Mouse (Mus musculus) T-helper 17 cell (primary cell): ENCODE measurements around the gene Imp3.
"Not testable (repeated sequence)": the region's sequence is repeated elsewhere in the genome, so short reads cannot be mapped to it uniquely, and the experiment has no call there.

Experiments
- in situ Hi-C, 2 experiments: fragments of 300-600 bp; cut with MboI, MseI; formaldehyde crosslinking; loops; 1 replicate in 1 of 2; 2 replicates in 1 of 2; pipeline ENCODE4 v1.15.1; 2025; ENCODE audit warnings: high pct_unique_total_duplicates in 2 of 2

Imp3 gene

GRCm38 (mm10) chr9:56937223-56938160, at the start of gene Imp3:
Gene Imp3 (plus strand): TSS chr9:56937475.
- in situ Hi-C loops: loop anchor here in 1 of 2 experiments (5.0 kb wide), 1 partner anchor 115 kb away; no protein-coding TSS in a partner anchor

GRCm38 (mm10) chr9:56887581-56887980, 49.7 kb upstream of the Imp3 start:
- in situ Hi-C loops: no loop called here

- in situ Hi-C loops: no loop called here
These were observed 47.5 kb upstream of the Imp3 start for GRCm38 (mm10) chr9:56889817-56890216.

GRCm38 (mm10) chr9:56890522-56891250, 46.6 kb upstream of the Imp3 start:
- in situ Hi-C loops: no loop called here

- in situ Hi-C loops: no loop called here
These were observed 45.7 kb upstream of the Imp3 start for GRCm38 (mm10) chr9:56891517-56892011.

GRCm38 (mm10) chr9:56892111-56892510, 45.2 kb upstream of the Imp3 start:
- in situ Hi-C loops: no loop called here

GRCm38 (mm10) chr9:56893313-56893712, 44.0 kb upstream of the Imp3 start:
- in situ Hi-C loops: no loop called here

- in situ Hi-C loops: no loop called here
These were observed 43.3 kb upstream of the Imp3 start for GRCm38 (mm10) chr9:56894006-56894405.

GRCm38 (mm10) chr9:56896779-56897178, 40.5 kb upstream of the Imp3 start:
- in situ Hi-C loops: no loop called here

- in situ Hi-C loops: no loop called here
These were observed 37.9 kb upstream of the Imp3 start for GRCm38 (mm10) chr9:56899409-56899808.

- in situ Hi-C loops: no loop called here
These were observed 37.2 kb upstream of the Imp3 start for GRCm38 (mm10) chr9:56900060-56900459.

- in situ Hi-C loops: no loop called here
These were observed 36.7 kb upstream of the Imp3 start for GRCm38 (mm10) chr9:56900571-56900970.

- in situ Hi-C loops: no loop called here
These were observed 36.1 kb upstream of the Imp3 start for GRCm38 (mm10) chr9:56901187-56901586.

GRCm38 (mm10) chr9:56903662-56904061, 33.6 kb upstream of the Imp3 start:
- in situ Hi-C loops: no loop called here

GRCm38 (mm10) chr9:56907549-56907948, 29.7 kb upstream of the Imp3 start:
- in situ Hi-C loops: no loop called here

GRCm38 (mm10) chr9:56909991-56910390, 27.3 kb upstream of the Imp3 start:
- in situ Hi-C loops: not testable (repeated sequence)

GRCm38 (mm10) chr9:56911017-56911416, 26.3 kb upstream of the Imp3 start:
- in situ Hi-C loops: no loop called here

GRCm38 (mm10) chr9:56913991-56914390, 23.3 kb upstream of the Imp3 start:
- in situ Hi-C loops: no loop called here

- in situ Hi-C loops: no loop called here
These were observed 22.2 kb upstream of the Imp3 start for GRCm38 (mm10) chr9:56915116-56915515.

GRCm38 (mm10) chr9:56915695-56916410, 21.4 kb upstream of the Imp3 start:
- in situ Hi-C loops: no loop called here

GRCm38 (mm10) chr9:56917131-56917530, 20.1 kb upstream of the Imp3 start:
- in situ Hi-C loops: no loop called here

GRCm38 (mm10) chr9:56918466-56918865, 18.8 kb upstream of the Imp3 start:
- in situ Hi-C loops: no loop called here
